Mouse (Mus musculus) myocyte (in vitro differentiated cells): ENCODE measurements around the gene Hcrtr1. TPM values are rescaled to one million over a fixed set of nuclear protein-coding genes. Genes with fewer than 3 reads are reported as not detected.

Source experiments
- H3K27me3 ChIP-seq: one replicate; pipeline ENCODE4 v1.6.1; 2011; ENCODE audit not compliant: control insufficient read depth, insufficient read depth, insufficient read length
- H3K36me3 ChIP-seq: one replicate; pipeline ENCODE4 v1.6.1; 2011; ENCODE audit not compliant: control insufficient read depth, insufficient read depth
- H3K4me2 ChIP-seq: one replicate; pipeline ENCODE4 v1.6.1; 2011; ENCODE audit warnings: low read depth, control low read depth
- H3K4me3 ChIP-seq: one replicate; pipeline ENCODE4 v1.5.1; 2011; ENCODE audit warnings: mild to moderate bottlenecking, control low read depth, moderate library complexity
- H3K79me2 ChIP-seq: one replicate; pipeline ENCODE4 v1.6.1; 2011; ENCODE audit not compliant: control insufficient read depth, insufficient read depth
- H3ac ChIP-seq: one replicate; pipeline ENCODE4 v1.6.1; 2011; ENCODE audit not compliant: control insufficient read depth, insufficient read length
- CEBPB ChIP-seq: IDR thresholded peaks from 2 replicates; pipeline ENCODE4 v1.6.1; 2011; ENCODE audit warnings: mild to moderate bottlenecking, moderate library complexity; ENCODE audit not compliant: poor library complexity, insufficient read depth, severe bottlenecking
- E2F4 ChIP-seq: IDR thresholded peaks from one replicate; pipeline ENCODE4 v1.6.1; 2011; ENCODE audit warnings: mild to moderate bottlenecking, control low read depth, moderate library complexity; ENCODE audit not compliant: insufficient read depth
- MAX ChIP-seq: IDR thresholded peaks from one replicate; pipeline ENCODE4 v1.6.1; 2011; ENCODE audit warnings: low read depth, mild to moderate bottlenecking, control low read depth
- MYOD1 ChIP-seq, 3 experiments: IDR thresholded peaks; one replicate each; pipeline ENCODE4 v1.6.1; 2011; ENCODE audit warnings: control low read depth in 2 of 3, low read depth in 2 of 3, mild to moderate bottlenecking in 2 of 3, moderate library complexity in 1 of 3; ENCODE audit not compliant: insufficient read length in 2 of 3, control insufficient read depth in 1 of 3
- MYOG ChIP-seq, 3 experiments: IDR thresholded peaks; one replicate each; pipeline ENCODE4 v1.6.1; 2011; ENCODE audit warnings: control low read depth in 2 of 3, low read depth in 2 of 3, mild to moderate bottlenecking in 2 of 3; ENCODE audit not compliant: insufficient read length in 2 of 3, control insufficient read depth in 1 of 3, insufficient read depth in 1 of 3
- POLR2A ChIP-seq: IDR thresholded peaks from one replicate; pipeline ENCODE4 v1.6.1; 2011; ENCODE audit warnings: low read depth, mild to moderate bottlenecking, control low read depth, moderate library complexity; ENCODE audit not compliant: insufficient read length
- POLR2AphosphoS2 ChIP-seq: IDR thresholded peaks from one replicate; pipeline ENCODE4 v1.6.1; 2011; ENCODE audit warnings: low read depth, control low read depth; ENCODE audit not compliant: insufficient read length
- REST ChIP-seq: IDR thresholded peaks from one replicate; pipeline ENCODE4 v1.6.1; 2011; ENCODE audit warnings: mild to moderate bottlenecking, control low read depth, moderate library complexity; ENCODE audit not compliant: insufficient read depth, insufficient read length
- SRF ChIP-seq: IDR thresholded peaks from one replicate; pipeline ENCODE4 v1.6.1; 2011; ENCODE audit warnings: low read depth; ENCODE audit not compliant: control insufficient read depth, insufficient read length
- TCF12 ChIP-seq: IDR thresholded peaks from one replicate; pipeline ENCODE4 v1.6.1; 2011; ENCODE audit warnings: mild to moderate bottlenecking, control low read depth; ENCODE audit not compliant: poor library complexity, insufficient read depth, severe bottlenecking
- TCF3 ChIP-seq: IDR thresholded peaks from one replicate; pipeline ENCODE4 v1.6.1; 2011; ENCODE audit warnings: low read depth, control low read depth; ENCODE audit not compliant: insufficient read length
- USF1 ChIP-seq: IDR thresholded peaks from one replicate; pipeline ENCODE4 v1.6.1; 2011; ENCODE audit warnings: low read depth, mild to moderate bottlenecking, control low read depth, moderate library complexity
- polyA plus RNA-seq: library from polyadenylated mRNA; unstranded; fragments of >200 nt; fragmentation: generic; extraction: Trizol; gene quantifications from one replicate; pipeline ENCODE4 v1.2.1, GENCODE M21; 2012; ENCODE audit warnings: missing spikeins

The Hcrtr1 gene
- polyA plus RNA-seq, result not detected

GRCm38 (mm10) chr4:130139214-130139492 is at the start of gene Hcrtr1:
Gene Hcrtr1, minus strand, starts transcription at chr4:130139359.
- H3ac ChIP-seq, result no peak within 1 kb of the TSS
- no peaks in the 10 kb centered on the region for H3K36me3 ChIP-seq
- H3K4me3 ChIP-seq, result no peak within 1 kb of the TSS
- H3K4me2 ChIP-seq, result peak within 1 kb of the TSS; percentile 12
- no peak for TF ChIP-seq MYOD1 (IDR thresholded peaks at IDR 0.05; ENCODE audit: control insufficient read depth in 1 of 3, insufficient read length in 2 of 3, low read depth in 2 of 3)
- H3K79me2 ChIP-seq, result no peaks in the 10 kb centered on the region
- peaks cover 60% of the 10 kb centered on the region for H3K27me3 ChIP-seq

- no peak overlapping the region for H3ac ChIP-seq
- no peaks in the 10 kb centered on the region for H3K79me2 ChIP-seq
- H3K36me3 ChIP-seq, result no peaks in the 10 kb centered on the region
- H3K4me2 ChIP-seq, result peak overlapping the region; percentile 7
- TF ChIP-seq CEBPB (no peak), USF1 (no peak), SRF (no peak), MAX (no peak), E2F4 (no peak)
- H3K27me3 ChIP-seq, result peaks cover 17% of the 10 kb centered on the region
- no peak overlapping the region for H3K4me3 ChIP-seq
These were observed 49.7 kb upstream of the Hcrtr1 start for GRCm38 (mm10) chr4:130188806-130189297.

- H3K36me3 ChIP-seq, result no peaks in the 10 kb centered on the region
- no peak overlapping the region for H3ac ChIP-seq
- no peak overlapping the region for H3K4me3 ChIP-seq
- peaks cover 17% of the 10 kb centered on the region for H3K27me3 ChIP-seq
- H3K79me2 ChIP-seq, result no peaks in the 10 kb centered on the region
- TF ChIP-seq TCF12 (no peak), SRF (no peak), USF1 (no peak), E2F4 (no peak), TCF3 (no peak), POLR2AphosphoS2 (no peak), CEBPB (no peak), REST (no peak)
- H3K4me2 ChIP-seq, result no peak overlapping the region
These were observed 47.7 kb upstream of the Hcrtr1 start for GRCm38 (mm10) chr4:130186891-130187290.

- Histone ChIP-seq H3K4me3 (no peak overlapping the region), H3K79me2 (no peaks in the 10 kb centered on the region), H3K27me3 (peaks cover 17% of the 10 kb centered on the region), H3K36me3 (no peaks in the 10 kb centered on the region), H3K4me2 (no peak overlapping the region), H3ac (no peak overlapping the region)
- TF ChIP-seq MYOD1 (IDR thresholded peaks at IDR 0.05; ENCODE audit: control insufficient read depth in 1 of 3, insufficient read length in 2 of 3, low read depth in 2 of 3) (no peak), TCF12 (no peak), TCF3 (no peak), MYOG (IDR thresholded peaks at IDR 0.05; ENCODE audit: control insufficient read depth in 1 of 3, insufficient read depth in 1 of 3, insufficient read length in 2 of 3, low read depth in 2 of 3) (no peak), USF1 (no peak), POLR2AphosphoS2 (no peak), CEBPB (no peak), REST (no peak), SRF (no peak), POLR2A (no peak), MAX (no peak), E2F4 (no peak)
These were observed 47.3 kb upstream of the Hcrtr1 start for GRCm38 (mm10) chr4:130186450-130186849.

- Histone ChIP-seq H3K27me3 (no peaks in the 10 kb centered on the region), H3K79me2 (no peaks in the 10 kb centered on the region), H3K36me3 (no peaks in the 10 kb centered on the region), H3K4me2 (no peak overlapping the region), H3K4me3 (no peak overlapping the region), H3ac (no peak overlapping the region)
- TF ChIP-seq SRF, result no peak
- TF ChIP-seq POLR2AphosphoS2, result no peak
- TF ChIP-seq E2F4, result no peak
- no peak for TF ChIP-seq REST
- no peak for TF ChIP-seq MAX
- no peak for TF ChIP-seq TCF12
- no peak for TF ChIP-seq MYOD1 (IDR thresholded peaks at IDR 0.05; ENCODE audit: control insufficient read depth in 1 of 3, insufficient read length in 2 of 3, low read depth in 2 of 3)
- no peak for TF ChIP-seq TCF3
- TF ChIP-seq POLR2A, result no peak
- TF ChIP-seq MYOG (IDR thresholded peaks at IDR 0.05; ENCODE audit: control insufficient read depth in 1 of 3, insufficient read depth in 1 of 3, insufficient read length in 2 of 3, low read depth in 2 of 3), result no peak
- TF ChIP-seq USF1, result no peak
- TF ChIP-seq CEBPB, result no peak
These were observed 44.7 kb upstream of the Hcrtr1 start for GRCm38 (mm10) chr4:130183879-130184278.
